Mouse (Mus musculus) Muller cell, postnatal 12 days (primary cell): Measurements from ENCODE around the gene Fxyd3.

ENCODE experiments used
- DNase-seq: peaks from one replicate; pipeline ENCODE4 v3.0.0-alpha.2; 2015; ENCODE audit errors: inconsistent ontology term

The Fxyd3 gene

DNA sequence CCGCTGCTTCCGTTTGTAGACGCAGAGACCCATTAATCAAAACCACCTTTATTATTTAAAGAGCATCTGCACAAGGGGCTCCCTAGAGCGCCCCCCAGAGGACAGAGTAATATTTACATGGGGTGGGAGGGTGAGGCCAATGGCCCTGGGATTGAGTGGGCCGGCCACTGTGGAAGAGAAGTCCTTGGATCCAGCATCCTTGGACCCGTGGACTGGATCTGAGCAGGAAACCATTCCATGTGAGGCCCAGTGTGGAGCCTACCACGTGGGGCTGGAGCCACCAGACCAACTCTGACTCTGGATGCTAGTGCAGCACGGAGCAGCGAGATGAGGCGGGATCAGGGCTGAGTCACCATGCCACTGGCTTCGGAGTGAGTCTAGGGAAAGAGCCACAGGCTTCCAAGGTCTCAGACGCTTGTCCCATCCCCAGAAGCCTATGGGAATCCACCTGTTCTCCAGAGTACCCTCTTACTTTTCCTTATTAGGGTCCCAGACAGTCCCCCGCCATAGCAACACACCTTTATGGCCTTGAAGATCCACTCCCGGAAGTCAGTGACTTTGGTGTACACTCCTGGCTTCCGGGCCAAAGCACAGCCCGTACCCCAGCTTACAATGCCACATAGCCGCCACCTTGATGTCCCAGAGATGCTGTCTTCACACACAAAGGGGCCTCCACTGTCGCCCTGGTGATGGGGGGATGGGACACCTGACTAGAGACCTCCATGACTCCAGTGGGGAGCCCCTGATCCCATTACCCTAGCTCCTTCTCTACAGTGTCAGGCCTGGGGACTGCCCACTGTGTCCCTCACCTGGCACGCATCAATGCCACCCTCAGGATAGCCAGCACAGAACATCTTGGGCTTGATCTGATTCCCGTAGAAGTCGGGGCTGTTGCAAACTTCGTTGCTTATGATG is 22.4 kb upstream of the Fxyd3 start:
- no peak for DNase-seq

DNA sequence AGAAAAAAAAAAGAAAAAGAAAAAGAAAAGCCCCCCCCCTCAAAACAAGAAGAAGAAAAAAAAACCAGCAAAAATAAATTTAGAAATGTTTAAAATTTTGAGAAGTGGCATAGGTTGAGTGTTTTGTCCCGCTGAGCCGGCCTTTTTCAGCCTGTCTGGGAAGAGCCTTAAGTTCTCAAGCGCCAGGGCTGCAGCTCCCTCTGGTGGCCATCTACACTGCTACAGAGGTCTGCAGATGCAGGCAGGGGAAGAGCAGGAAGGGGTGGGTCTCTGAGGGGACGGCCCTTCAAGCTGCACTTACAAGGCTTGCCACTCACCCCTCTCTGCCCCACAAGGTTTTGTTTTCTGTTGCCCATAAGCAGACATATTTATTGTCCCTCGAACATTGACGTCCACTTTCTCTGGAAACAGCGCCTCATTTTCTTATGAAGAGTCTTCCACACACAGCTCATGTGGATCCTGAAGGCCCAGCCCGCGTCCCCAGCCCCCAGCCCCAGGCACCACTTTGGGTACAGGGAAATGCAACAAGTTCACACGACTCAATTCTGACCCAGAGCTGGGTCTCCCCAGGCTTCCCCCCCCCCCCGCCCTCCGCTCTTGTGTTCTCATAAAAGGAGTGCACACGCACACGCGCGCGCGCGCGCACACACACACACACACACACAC is 21.2 kb upstream of the Fxyd3 start:
- DNase-seq: peak; percentile 85

GRCm38 (mm10) chr7:31096892-31097564 is 20.5 kb upstream of the Fxyd3 start:
- DNase-seq: no peak

DNA sequence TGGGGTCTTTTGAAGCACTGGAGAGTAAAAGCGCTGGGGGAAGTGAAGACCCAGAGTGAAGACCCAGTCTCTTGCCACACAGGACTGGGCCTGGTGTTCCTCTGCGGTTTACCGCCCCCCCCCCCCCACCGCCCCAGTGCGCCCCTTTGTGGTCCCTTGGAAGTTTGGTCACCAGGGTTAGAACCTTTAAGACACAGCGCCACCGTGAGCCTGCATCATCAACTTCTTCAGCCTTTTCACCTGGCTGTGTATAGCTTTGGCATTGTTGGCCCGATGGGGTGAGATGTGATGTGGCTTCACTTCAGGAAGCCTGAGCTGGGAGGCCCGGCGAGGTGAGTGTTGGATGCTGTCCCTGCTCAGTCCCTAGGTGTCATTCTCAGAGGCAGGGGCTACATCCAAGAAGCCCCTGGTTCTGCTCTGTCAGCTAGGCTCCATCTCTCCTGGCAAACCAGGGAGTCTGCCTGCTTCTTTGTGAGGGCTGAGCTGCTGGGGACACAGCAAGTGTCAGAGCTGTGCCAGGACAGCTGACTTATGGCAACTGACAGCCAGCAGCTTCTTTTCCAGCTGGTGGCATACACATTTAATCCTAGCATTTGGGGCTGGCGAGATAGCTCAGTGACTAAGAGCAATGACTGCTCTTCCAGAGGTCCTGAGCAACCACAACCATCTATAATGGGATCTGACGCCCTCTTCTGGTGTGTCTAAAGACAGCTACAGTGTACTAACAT is 18.4 kb upstream of the Fxyd3 start:
- DNase-seq: no peak

- no peak for DNase-seq
Measured at GRCm38 (mm10) chr7:31089721-31090120, 13.2 kb upstream of the Fxyd3 start.

DNA sequence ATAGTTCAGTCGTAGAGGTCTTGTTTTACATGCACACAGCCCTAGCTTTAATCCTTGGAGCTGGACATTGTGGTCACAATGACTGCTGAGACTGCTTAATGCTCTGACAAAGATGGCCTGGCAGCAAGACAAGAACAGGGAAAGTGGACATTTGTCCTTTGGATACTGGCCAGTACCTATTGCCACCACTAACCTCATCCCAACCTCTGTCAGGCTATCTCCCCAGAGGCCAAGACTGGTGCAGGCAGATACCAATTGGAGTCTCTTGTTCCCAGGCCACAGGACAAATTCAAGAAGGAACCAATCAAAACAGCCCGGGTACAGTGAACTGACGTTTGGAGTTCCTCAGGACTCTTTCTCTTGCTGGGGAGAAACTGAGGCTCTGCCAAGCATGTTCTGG is 11.7 kb upstream of the Fxyd3 start:
- DNase-seq: no peak

GRCm38 (mm10) chr7:31087262-31087661 is 10.8 kb upstream of the Fxyd3 start:
- no peak for DNase-seq

- no peak for DNase-seq
Measured at GRCm38 (mm10) chr7:31086175-31086755, 9.8 kb upstream of the Fxyd3 start.

DNA sequence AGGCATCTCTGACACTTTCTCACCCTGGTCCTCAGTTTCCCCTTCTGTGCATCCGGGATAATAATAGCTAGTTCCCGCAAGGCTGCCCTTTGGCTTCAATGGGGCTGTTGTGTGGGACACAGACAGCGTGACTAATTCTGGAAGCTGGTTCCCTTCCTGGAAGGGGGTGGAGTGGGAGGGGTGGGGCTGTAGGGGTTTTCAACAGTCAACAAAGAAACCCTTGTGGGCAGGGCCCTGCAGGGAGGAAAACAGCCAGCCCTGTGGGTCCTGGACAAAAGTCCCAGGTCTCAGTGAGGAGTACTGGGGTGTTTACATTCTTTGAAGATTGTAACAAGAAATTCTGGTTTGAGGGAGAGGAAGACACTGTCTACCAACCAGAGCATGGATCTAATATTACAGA is 8.7 kb upstream of the Fxyd3 start:
- DNase-seq: peak; percentile 93

GRCm38 (mm10) chr7:31084140-31084539 is 7.6 kb upstream of the Fxyd3 start:
- no peak for DNase-seq

- peak; percentile 68 for DNase-seq
Measured at GRCm38 (mm10) chr7:31082831-31083588, 6.5 kb upstream of the Fxyd3 start.

DNA sequence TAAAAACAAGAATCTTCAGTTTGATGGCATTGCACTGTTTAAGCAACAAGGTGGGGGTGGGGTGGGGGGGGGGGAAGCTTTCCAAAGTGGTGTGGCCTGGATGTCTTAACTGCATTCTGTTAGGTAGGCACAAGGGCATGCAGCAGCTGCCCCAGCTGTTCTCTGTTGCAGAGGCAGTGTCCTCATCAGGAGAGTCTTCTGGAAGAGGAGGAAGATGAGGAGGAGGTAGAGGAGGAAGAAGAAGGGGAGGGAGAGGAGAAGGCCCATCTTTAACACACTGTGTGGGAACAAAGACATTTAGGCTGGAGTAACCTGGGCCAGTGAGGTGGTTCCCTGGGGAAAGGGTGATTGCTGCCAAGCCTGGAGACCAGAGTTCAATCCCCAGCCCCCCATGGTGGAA is 5.6 kb upstream of the Fxyd3 start:
- no peak for DNase-seq

GRCm38 (mm10) chr7:31081106-31081505 is 4.6 kb upstream of the Fxyd3 start:
- no peak for DNase-seq

- DNase-seq: no peak
Measured at GRCm38 (mm10) chr7:31080611-31081010, 4.1 kb upstream of the Fxyd3 start.

- DNase-seq: no peak
Measured at GRCm38 (mm10) chr7:31079670-31080069, 3.2 kb upstream of the Fxyd3 start.

GRCm38 (mm10) chr7:31077885-31078445 is 1.5 kb upstream of the Fxyd3 start:
- peak; percentile 51 for DNase-seq

DNA sequence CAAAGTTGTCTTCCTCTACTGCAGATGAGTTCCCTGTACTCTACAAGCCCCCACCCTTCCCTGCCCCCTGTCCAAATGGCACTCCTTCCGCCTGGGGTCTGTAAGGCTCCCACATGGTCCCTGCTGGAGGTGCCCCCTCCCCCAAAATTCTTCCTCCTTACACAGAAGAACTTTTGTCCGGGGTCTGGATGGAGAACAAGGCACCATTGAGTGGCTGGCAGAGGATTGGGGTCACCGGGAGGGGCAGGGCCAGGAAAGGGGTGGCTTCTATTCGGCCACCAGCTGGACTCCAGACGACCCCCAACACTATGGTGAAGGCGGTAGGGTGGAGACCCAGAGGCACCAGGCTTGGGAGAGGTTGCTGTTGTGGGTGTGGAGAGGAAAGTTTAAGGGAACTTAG is 966 bp upstream of the Fxyd3 start:
- DNase-seq: peak; percentile 49

DNA sequence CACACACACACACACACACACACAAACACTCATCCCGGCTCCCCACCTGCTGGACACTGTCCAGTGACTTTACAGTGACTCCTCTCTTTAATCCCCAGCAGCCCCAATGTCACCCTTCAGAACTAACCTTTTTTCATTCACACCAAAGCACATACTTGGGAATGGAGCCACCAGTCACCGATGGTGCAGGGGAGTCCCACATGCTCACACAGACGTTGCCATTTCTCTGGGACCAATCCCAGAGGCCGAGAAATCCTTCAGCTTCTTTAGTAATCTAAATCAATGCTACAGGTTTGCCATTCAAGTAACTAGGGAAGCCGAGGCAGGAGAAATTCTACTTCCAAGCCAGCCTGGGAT is 1.8 kb downstream of the Fxyd3 start:
- no peak for DNase-seq

GRCm38 (mm10) chr7:31074061-31074712 is 2.3 kb downstream of the Fxyd3 start:
- DNase-seq: peak; percentile 69

- DNase-seq: no peak
Measured at GRCm38 (mm10) chr7:31073546-31073945, 3.0 kb downstream of the Fxyd3 start.
